Mouse (Mus musculus) bone marrow macrophage, adult 2 months (primary cell): ENCODE measurements around the gene Rfx4.

Experiments
- CTCF ChIP-seq: IDR thresholded peaks from 2 replicates; pipeline ENCODE4 v1.5.1; 2012; ENCODE audit warnings: low read depth, mild to moderate bottlenecking, low read length, moderate library complexity
- POLR2A ChIP-seq: IDR thresholded peaks from 2 replicates; pipeline ENCODE4 v1.6.1; 2012; ENCODE audit warnings: mild to moderate bottlenecking, low read depth, low read length, borderline replicate concordance

- no peak for TF ChIP-seq CTCF
- TF ChIP-seq POLR2A = no peak
These were observed 47.9 kb upstream of the Rfx4 start for GRCm38 (mm10) chr10:84707752-84708530.
